Mouse (Mus musculus) thymus, adult 18-20 months (tissue): ENCODE results near the gene Spred3.

ENCODE experiments used
- DNase-seq, 2 experiments: peaks; one replicate each; pipeline ENCODE4 v3.0.0; 2022; ENCODE audit warnings: mixed read lengths in 2 of 2

Spred3 gene

DNA sequence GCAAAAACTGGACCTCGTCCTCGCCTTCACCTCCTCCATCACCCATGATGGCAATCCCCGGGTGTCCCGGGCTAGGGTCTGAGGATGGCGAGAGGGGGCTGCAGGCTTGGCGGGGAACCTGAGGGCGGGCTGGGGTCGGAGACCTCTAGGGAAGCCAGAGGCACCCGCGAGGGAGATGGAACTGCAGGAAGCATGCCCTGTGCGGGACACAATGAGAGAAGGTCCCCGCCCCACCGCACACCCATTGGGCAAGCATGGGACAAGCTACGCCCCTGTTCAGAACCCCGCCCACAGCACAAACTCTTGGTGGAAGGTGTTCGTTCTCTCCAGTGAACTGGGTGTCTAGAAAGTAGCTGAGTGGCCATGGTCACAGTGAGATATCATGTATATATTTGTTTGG is 45.2 kb downstream of the Spred3 start, which contains the start of gene Ryr1:
Ryr1 (minus strand) TSS at position 210 of the 400 bp plus-strand sequence.
- DNase-seq: peak; percentile 44 to 48

GRCm38 (mm10) chr7:29123531-29124358 is 46.5 kb downstream of the Spred3 start:
- DNase-seq: no peak

DNA sequence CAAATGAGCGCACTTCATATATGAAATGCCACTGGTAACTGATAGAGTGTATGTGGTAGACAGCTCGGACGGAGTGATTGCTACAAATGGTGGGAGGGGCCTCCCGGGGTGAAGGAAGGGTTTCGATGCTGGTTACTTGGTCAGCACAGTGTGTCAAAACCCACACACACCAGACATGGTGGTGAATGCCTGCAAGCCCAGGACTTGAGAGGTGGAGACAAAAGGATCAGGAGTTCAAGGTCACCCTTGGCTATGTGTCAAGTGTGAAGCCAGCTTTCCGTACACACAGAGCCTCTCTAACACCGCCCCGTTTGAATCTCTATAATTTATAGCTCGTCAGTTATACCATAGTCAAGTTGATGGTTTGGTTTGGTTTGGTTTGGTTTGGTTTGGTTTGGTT is 47.4 kb downstream of the Spred3 start:
- DNase-seq: no peak

- DNase-seq: no peak
Observed at GRCm38 (mm10) chr7:29119526-29119925, 50.7 kb downstream of the Spred3 start.

DNA sequence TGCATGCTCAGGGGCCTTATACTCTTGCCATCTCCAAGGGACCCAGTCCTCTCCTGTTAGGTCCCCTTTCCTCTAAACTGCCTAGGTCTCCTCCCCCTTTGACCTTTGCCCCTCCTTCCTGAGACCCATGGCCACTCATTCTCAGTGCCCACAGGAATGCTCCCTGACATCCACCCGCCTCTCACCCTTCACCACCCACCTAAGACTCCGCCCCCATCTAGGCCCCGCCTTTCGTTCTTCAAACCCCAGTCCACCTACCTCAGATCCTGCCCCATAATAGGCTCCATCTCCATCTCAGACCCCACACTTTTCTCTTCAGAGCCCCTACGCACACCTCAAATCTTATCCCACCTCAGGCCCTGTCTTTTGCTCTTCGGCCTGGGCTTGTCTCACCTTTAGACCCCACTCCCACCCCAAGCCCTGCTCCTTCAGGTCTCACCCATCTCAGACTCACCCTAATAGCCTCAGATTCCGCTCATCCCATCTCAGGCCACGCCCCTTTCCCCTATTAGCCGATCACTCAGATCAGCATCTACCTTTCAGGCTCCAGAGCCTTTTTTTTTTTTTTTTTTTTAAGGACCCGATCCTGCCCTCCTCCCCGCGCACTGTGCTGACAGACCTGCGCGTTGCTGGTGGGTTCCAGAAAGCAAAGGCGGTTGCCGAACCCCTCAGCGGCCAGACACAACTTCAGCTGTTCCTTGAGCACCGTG is 51.9 kb downstream of the Spred3 start:
- DNase-seq: no peak

DNA sequence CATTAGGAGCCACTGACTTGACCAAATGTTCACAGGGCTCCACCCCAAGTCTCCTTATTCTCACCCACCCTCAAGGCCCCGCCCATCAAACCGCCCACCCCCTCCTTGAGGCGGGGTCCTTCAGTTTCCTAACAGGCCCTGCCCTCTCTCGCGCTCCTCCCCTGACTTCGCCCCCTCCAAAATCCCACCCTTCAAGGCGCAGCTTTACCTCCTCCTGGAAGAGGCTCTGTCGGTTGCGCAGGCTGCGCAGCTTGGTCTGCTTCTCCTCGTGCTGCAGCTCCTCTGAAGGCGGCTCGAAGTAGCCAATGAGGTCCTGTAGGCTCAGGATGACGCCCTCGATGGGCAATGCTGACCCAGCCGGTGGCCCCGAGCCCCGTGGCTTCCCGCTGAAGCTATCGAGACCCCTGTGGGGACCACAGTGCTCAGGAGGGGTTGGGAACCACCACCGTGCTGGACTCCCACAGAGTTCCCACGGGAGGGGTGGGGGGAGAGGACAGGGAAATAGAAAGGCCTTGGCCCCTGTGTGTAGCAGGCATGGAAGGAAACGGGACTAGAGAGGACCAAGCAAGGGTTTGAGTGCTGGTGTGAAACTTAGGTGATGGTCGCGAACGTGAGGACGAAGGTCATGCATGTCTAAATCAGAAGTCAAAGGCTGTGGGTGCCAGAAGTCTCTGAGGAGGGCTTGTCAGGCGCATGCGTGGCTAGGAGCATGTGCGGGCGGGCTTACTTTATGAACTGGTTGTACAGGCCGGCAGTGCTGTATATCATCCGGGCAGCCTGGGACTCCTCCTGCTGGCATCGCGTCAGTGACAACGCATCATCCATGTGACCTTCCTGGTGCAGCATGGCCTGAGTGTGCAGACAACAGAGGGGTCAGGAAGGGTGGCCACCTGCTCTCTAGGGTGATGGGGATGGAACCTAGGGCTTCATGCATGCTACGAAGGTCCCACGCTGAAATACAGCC is 60.9 kb downstream of the Spred3 start:
- DNase-seq: peak in 1 of 2 experiments; percentile 25
